Mouse (Mus musculus) megakaryocyte progenitor cell, adult 5-6 weeks (primary cell): ENCODE measurements around the gene Colca2. TPM values are rescaled to one million over a fixed set of nuclear protein-coding genes. Genes with fewer than 3 reads are reported as not detected.

Experiments
- ATAC-seq: replicated peaks from 2 replicates; pipeline ENCODE4 v1.8.0; 2016; ENCODE audit warnings: mild to moderate bottlenecking, moderate TSS enrichment, inconsistent platforms; ENCODE audit not compliant: poor library complexity
- total RNA-seq, 2 experiments: library from RNA; stranded (forward) in 1 of 2; stranded (reverse) in 1 of 2; fragments of 157-497, 149-512 nt in 1 of 2; fragments of 200-1000 nt in 1 of 2; gene quantifications; 2 replicates each; pipeline versions ENCODE4 v1.2.3 to v1.2.4; 2015 to 2017

Gene Colca2
- total RNA-seq, 2 experiments from 2014 or later, result 0.21 to 0.32 TPM

DNA sequence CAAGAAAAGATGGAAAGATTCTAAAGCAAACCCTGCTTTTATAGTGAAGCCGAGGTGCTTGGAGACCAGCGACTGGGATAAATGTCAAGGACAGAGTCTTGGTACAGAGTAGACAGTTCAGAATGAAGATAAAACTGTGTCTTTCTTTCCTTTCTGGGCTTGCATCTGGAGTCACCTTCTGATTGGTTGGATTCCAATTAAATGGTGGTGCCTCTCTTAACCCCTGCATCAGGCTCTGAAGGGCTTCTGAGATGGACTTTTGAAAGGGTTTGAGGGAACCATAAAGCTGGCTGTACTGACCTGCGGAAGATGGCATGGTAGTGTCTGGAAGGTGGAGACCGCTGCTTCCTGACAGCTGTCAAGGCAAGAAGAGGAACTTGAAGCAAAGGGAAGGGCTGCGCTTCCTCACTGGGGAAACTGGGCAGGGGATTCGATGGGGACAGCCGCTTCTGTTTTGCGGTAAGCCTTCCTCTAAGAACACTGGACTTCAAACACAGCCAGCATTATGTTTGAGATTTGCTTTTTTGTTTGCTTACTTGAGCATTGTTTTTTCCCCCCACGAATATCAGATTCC, 4.7 kb downstream of the Colca2 start:
- peak; percentile 88 for ATAC-seq

DNA sequence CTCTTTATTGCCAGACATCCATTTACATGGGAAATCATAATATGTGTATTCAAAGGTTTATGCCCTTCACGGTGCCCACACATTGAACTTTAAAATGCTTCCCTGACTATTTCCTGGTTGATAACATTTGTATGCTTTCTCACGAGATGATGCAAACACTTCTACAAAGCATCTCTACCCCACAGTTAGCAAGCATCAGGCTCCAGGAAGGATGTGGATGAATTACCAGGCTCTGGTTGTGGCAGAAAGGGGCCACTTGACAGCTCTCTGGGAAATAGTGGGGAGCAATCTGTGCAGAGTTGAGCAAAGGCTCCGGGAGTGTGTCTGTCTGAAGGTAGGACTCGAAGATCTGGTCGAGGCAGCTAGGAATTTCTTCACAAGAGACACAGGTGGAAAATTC, 6.3 kb downstream of the Colca2 start:
- no peak for ATAC-seq

- no peak for ATAC-seq
Observed at GRCm38 (mm10) chr9:51271073-51271472, 7.3 kb downstream of the Colca2 start.

DNA sequence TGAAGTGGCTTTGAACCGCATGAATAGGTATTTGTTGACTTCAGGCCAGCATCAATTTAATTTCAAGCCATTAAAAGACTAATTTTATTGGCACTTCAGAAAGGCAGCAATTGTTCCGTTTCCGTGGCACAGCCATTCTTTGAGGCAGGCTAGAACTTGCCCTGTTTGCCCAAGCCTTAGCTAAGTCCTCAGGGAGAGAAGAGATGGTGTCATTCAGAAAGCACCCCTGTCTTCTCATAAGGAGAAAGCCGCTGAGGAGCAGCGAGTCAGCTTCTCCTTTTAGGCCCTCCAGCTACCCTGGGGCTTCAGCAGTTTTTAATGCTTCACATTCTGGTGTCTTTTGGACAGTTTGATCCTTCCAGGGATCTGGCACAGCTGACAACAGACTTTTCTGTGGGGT, 9.5 kb downstream of the Colca2 start:
- no peak for ATAC-seq

GRCm38 (mm10) chr9:51258426-51258825, 19.9 kb downstream of the Colca2 start:
- ATAC-seq, result no peak

DNA sequence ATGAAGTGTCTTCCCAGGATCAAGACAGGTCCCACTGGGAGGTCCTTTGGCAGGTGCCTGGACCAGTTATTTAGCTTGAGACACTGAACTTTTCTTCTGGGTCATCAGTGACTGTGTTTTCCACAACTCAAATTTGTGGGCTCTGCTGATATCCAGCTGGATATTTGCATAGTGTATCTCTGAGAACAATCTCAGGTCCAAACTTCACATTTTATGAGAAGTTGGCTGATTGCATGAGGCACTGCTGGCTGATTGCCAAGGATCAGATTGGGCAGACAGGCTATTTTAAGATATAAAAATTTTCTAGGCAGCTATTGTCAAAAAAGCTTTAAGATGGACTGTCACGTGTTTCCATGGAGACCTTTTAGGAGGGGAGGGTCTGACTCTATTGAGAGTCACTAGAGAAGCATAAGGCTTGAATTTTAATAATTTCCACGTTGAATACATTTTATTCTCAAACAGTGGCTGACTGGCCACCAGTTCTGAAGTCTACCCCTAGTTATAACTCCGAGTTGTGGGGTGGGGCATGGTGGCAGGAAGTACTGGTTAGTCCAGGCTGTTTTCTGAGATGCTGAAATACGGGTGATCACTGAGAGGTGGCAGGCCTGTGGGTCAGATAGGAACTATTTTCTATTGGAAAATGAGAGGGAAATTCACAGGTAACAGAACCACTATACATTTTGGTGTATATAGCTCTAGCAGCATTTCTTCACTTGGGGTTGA, 21.4 kb downstream of the Colca2 start:
- no peak for ATAC-seq

DNA sequence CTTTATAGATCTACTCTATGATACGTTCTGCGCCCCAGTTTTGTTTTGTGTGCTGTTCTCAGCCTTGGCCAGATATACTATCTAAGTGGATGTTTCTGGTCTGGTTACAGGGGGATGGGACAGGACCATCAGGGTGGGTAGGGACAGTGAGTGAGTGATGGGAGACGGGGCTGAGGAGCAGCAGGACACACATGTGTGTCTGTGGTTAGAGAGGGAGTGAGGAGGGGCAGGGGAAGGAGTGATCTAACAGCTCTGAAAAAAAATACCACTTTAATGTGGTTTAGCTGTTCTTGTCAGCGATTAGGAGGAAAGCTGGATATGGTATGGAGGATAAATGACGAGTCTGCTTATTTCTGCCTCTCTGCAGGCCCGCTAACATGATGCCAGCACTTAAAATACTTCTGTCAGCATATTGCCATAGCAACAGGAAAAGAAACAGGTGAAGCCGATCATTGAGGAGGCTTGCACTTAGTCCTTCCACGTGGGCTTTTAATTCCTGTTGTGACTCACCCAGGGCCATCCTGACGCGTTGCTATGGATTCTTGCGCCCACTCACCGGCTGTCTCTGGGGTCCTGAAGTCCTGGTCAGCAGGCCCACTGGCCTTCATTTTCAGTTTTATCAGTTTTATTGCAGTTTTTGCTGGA, 39.5 kb downstream of the Colca2 start:
- peak; percentile 52 for ATAC-seq

DNA sequence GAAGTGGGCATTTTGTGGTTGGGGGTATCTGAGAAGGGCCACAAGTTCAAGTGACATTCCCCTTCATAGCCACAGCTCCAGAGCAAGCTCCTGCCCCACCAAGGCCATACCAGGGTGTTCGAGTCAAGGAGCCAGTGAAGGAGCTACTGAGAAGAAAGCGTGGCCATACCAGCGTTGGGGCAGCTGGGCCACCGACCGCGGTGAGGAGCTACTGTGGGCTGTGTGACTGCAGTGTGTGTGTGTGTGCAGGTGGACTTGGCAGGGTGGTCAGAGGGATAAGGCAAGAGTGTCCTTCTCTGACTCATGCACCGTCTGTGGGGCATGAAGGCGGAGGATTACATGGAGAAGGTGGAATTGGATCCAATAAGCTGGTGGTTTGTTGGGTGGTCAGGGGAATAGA, 46.2 kb downstream of the Colca2 start:
- ATAC-seq, result no peak

DNA sequence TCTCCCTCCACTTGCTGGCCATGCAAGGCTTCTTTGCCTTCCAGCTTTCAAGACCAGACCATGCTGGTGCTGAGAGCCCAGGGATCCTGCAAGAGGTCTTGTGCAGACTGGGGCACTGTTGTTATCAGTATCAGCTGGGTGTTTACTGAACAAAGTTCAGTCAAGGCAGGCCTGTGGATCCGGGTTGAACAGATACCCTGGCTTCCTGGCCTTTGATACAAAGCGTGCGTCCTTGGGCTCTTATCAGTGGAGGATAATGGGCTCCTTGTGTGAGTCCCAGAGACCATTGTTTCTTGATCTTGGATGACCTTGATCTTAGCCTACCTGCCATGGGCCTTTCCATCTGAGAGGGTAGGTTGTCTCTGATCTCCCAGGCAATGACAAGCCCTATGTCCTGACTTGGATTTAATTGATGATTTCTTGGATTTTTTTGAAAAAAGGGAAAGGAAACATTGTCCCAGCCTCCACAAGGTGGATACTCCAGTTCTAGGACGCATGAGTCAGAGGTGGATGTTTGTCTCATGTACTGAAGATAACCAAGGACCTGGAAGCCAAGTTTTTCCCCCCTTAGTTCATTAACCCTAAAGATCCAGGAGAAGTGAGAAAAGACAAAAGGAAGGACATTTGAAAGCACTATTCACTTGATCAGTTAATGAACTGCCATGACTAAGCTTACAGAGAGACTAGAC, 47.5 kb downstream of the Colca2 start:
- peak; percentile 37 for ATAC-seq

DNA sequence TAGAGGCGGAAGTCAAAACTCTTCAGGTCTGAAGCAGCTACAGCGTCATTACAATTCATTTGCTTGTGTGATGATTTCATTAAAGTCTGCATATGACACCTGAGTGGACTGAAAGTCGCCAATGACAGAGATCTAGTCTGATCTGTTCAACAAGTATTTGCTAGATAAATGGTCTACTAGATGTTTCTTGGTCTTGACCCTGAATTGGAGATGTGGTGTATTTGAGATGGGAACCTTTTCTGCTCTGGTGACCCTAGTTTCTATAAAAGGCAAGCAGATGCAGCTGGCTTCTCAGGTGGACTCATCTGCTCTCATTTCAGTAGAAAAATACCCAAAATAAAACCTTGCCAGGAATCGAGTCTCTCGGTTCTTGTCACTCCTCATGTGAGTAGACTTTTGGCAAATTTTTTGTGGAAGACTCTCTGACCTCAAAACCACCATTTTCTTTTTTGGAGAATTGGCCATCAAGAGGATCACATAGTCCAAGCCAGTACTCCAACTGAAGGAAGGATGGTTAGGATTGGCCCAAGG, 52.7 kb downstream of the Colca2 start:
- ATAC-seq, result no peak

Other genes with a start within 250 kb of the Colca2 start
- gene Btg4, start 217.7 kb downstream of the Colca2 start, total RNA-seq (2015), result 0.10 TPM in 1 of 2 replicates, not detected in the other
- gene Btg4, start 217.7 kb downstream of the Colca2 start, total RNA-seq (2017), result not detected in 2 replicates
- 7.5 and 9.9 TPM in 2 replicates for gene Layn, start 201.5 kb downstream of the Colca2 start, total RNA-seq (2015)
- gene Layn, start 201.5 kb downstream of the Colca2 start, total RNA-seq (2017), result 38.0 and 41.9 TPM in 2 replicates
- not detected in 2 replicates for gene 4833427G06Rik, start 176.5 kb downstream of the Colca2 start, total RNA-seq (2015)
- not detected in 2 replicates for gene 4833427G06Rik, start 176.5 kb downstream of the Colca2 start, total RNA-seq (2017)
- 0.10 and 0.22 TPM in 2 replicates for gene Gm32742, start 113.1 kb downstream of the Colca2 start, total RNA-seq (2015)
- gene Gm32742, start 113.1 kb downstream of the Colca2 start, total RNA-seq (2017), result 0.14 TPM in 1 of 2 replicates, not detected in the other
- 0.39 TPM in 1 of 2 replicates, not detected in the other for gene Pou2af1, start 64.9 kb downstream of the Colca2 start, total RNA-seq (2015)
- gene Pou2af1, start 64.9 kb downstream of the Colca2 start, total RNA-seq (2017), result not detected in 2 replicates
- not detected in 2 replicates for gene 1810046K07Rik, start 50.3 kb upstream of the Colca2 start, total RNA-seq (2015)
- 0.24 TPM in 1 of 2 replicates, not detected in the other for gene 1810046K07Rik, start 50.3 kb upstream of the Colca2 start, total RNA-seq (2017)